Mouse (Mus musculus): ENCODE data around the gene Ctsa. TPM values are rescaled to one million over a fixed set of nuclear protein-coding genes. Genes with fewer than 3 reads are reported as not detected.
A peak's percentile ranks its signal among the peaks of the same experiment; 100 is the strongest.

The Ctsa gene
- total and polyA plus RNA-seq, 3 experiments, result 19.9 to 45.5 (median 27.0) TPM

GRCm38 (mm10) chr2:164803201-164803920 is 29.3 kb upstream of the Ctsa start:
- Histone ChIP-seq H3K79me2 (replicated peaks; ENCODE audit: control insufficient read depth, extremely low read depth, insufficient read depth, poor library complexity, severe bottlenecking) (peaks cover 12% of the 10 kb centered on the region), H3K4me2 (ENCODE audit: insufficient read depth, low read depth, poor library complexity, severe bottlenecking) (peak overlapping the region; percentile 38), H3K9me3 (replicated peaks; ENCODE audit: low read length) (no peaks in the 10 kb centered on the region), H3K36me3 (replicated peaks in 1 of 2; ENCODE audit: control insufficient read depth in 1 of 2, insufficient read depth in 1 of 2, low read length in 1 of 2) (peaks cover 8 to 44% of the 10 kb centered on the region in 2 experiments), H3K4me1 (ENCODE audit: control insufficient read depth in 1 of 2, insufficient read depth in 2 of 2) (peaks cover 5 to 25% of the 10 kb centered on the region in 2 experiments; a peak in 2 of 4 replicates), H3K27me3 (replicated peaks) (no peaks in the 10 kb centered on the region), H3K4me3 (replicated peaks in 1 of 3; ENCODE audit: low read depth in 2 of 3, low read length in 2 of 3, poor library complexity in 1 of 3) (peak overlapping the region in 1 of 3 experiments; percentile 10), H3K27ac (ENCODE audit: insufficient read depth, low read depth) (no peak overlapping the region), H3K9ac (ENCODE audit: insufficient read depth, low read depth) (peak overlapping the region; percentile 79; the same call in 1 of the 2 replicates)
- in situ Hi-C loops (cut with MboI; ENCODE audit: low pct_ligation_motif_present, low pct_unique_long_range_greater_than_20kb, low sequenced_read_pairs) (no loop called here), dilution Hi-C loops (cut with MboI; ENCODE audit: extremely low pct_ligation_motif_present, extremely low pct_unique_long_range_greater_than_20kb, low sequenced_read_pairs) (no loop called here)
- no peak for TF ChIP-seq KAT2A (IDR thresholded peaks at IDR 0.05; ENCODE audit: insufficient replicate concordance, low read length)
- TF ChIP-seq IRF4 (IDR thresholded peaks at IDR 0.05; ENCODE audit: low read depth, low read length), result no peak
- no peak for TF ChIP-seq SIN3A (IDR thresholded peaks at IDR 0.05; ENCODE audit: low read length)
- no peak for TF ChIP-seq CHD1 (IDR thresholded peaks at IDR 0.05; ENCODE audit: low read depth, low read length)
- no peak for TF ChIP-seq UBTF (IDR thresholded peaks at IDR 0.05; ENCODE audit: low read depth, low read length)
- no peak for TF ChIP-seq ZNF384 (IDR thresholded peaks at IDR 0.05; ENCODE audit: low read depth, low read length)
- TF ChIP-seq SMC3 (IDR thresholded peaks at IDR 0.05; ENCODE audit: low read depth, low read length), result no peak
- TF ChIP-seq MYC (IDR thresholded peaks at IDR 0.05; ENCODE audit: low read depth, low read length), result no peak
- no peak for TF ChIP-seq CTCF (conservative IDR thresholded peaks at IDR 0.05 in 1 of 2, IDR thresholded peaks at IDR 0.05 in 1 of 2; ENCODE audit: low read depth in 2 of 2, low read length in 2 of 2)
- no peak for TF ChIP-seq MEF2A (IDR thresholded peaks at IDR 0.05; ENCODE audit: borderline replicate concordance, low read depth, low read length)
- no peak for TF ChIP-seq EP300 (IDR thresholded peaks at IDR 0.05; ENCODE audit: low read length)
- TF ChIP-seq MAFK (IDR thresholded peaks at IDR 0.05; ENCODE audit: insufficient replicate concordance, low read length), result no peak
- no peak for TF ChIP-seq NRF1 (IDR thresholded peaks at IDR 0.05; ENCODE audit: low read depth, low read length)
- no peak for DNase-seq (ENCODE audit: extremely low read depth)

GRCm38 (mm10) chr2:164803921-164804313 is 28.8 kb upstream of the Ctsa start:
- peaks cover 10 to 47% of the 10 kb centered on the region in 2 experiments for H3K36me3 ChIP-seq (replicated peaks in 1 of 2; ENCODE audit: control insufficient read depth in 1 of 2, insufficient read depth in 1 of 2, low read length in 1 of 2)
- peaks cover 5 to 25% of the 10 kb centered on the region in 2 experiments; a peak in 2 of 4 replicates for H3K4me1 ChIP-seq (ENCODE audit: control insufficient read depth in 1 of 2, insufficient read depth in 2 of 2)
- H3K4me3 ChIP-seq (replicated peaks in 1 of 3; ENCODE audit: low read depth in 2 of 3, low read length in 2 of 3, poor library complexity in 1 of 3), result peak overlapping the region; percentile 86 to 93 (median 93)
- no peak for TF ChIP-seq MXI1 (IDR thresholded peaks at IDR 0.05; ENCODE audit: low read depth, low read length)
- TF ChIP-seq PAX5 (IDR thresholded peaks at IDR 0.05; ENCODE audit: low read length), result no peak
- TF ChIP-seq IRF4 (IDR thresholded peaks at IDR 0.05; ENCODE audit: low read depth, low read length), result no peak
- TF ChIP-seq MYC (IDR thresholded peaks at IDR 0.05; ENCODE audit: low read depth, low read length), result no peak
- no peak for TF ChIP-seq MAFK (IDR thresholded peaks at IDR 0.05; ENCODE audit: insufficient replicate concordance, low read length)
- no peak for TF ChIP-seq MEF2A (IDR thresholded peaks at IDR 0.05; ENCODE audit: borderline replicate concordance, low read depth, low read length)
- no peak for TF ChIP-seq E2F4 (IDR thresholded peaks at IDR 0.05; ENCODE audit: insufficient replicate concordance, low read depth, low read length)
- no peak; the same call in 1 of the 2 replicates for TF ChIP-seq MAX (IDR thresholded peaks at IDR 0.05; ENCODE audit: low read length)
- no peak for TF ChIP-seq POLR2AphosphoS2 (IDR thresholded peaks at IDR 0.05; ENCODE audit: low read depth, low read length)
- TF ChIP-seq TBP (conservative IDR thresholded peaks at IDR 0.05; ENCODE audit: low read depth, low read length), result no peak
- H3K9ac ChIP-seq (ENCODE audit: insufficient read depth, low read depth), result peak overlapping the region; percentile 79
- no peaks in the 10 kb centered on the region for H3K9me3 ChIP-seq (replicated peaks; ENCODE audit: low read length)
- H3K27me3 ChIP-seq (replicated peaks), result no peaks in the 10 kb centered on the region
- dilution Hi-C loops (cut with MboI; ENCODE audit: extremely low pct_ligation_motif_present, extremely low pct_unique_long_range_greater_than_20kb, low sequenced_read_pairs), result no loop called here
- H3K4me2 ChIP-seq (ENCODE audit: insufficient read depth, low read depth, poor library complexity, severe bottlenecking), result peak overlapping the region; percentile 38
- DNase-seq (ENCODE audit: extremely low read depth), result no peak
- in situ Hi-C loops (cut with MboI; ENCODE audit: low pct_ligation_motif_present, low pct_unique_long_range_greater_than_20kb, low sequenced_read_pairs), result no loop called here
- no peak overlapping the region for H3K27ac ChIP-seq (ENCODE audit: insufficient read depth, low read depth)
- H3K79me2 ChIP-seq (replicated peaks; ENCODE audit: control insufficient read depth, extremely low read depth, insufficient read depth, poor library complexity, severe bottlenecking), result peaks cover 12% of the 10 kb centered on the region
